Mouse (Mus musculus): Measurements from ENCODE around the gene Gm38394. TPM values are rescaled to one million over a fixed set of nuclear protein-coding genes. Genes with fewer than 3 reads are reported as not detected.

Gm38394 gene
- polyA plus RNA-seq, 1 experiment: 5.4 TPM

GRCm38 (mm10) chr1:133641163-133641562 lies 20.0 kb downstream of the Gm38394 start:
- no peak overlapping the region for H3K4me3 ChIP-seq (ENCODE audit: insufficient read depth, low read depth, low read length)
- H3K4me1 ChIP-seq (ENCODE audit: control insufficient read depth, insufficient read depth, insufficient read length, low read length): no peaks in the 10 kb centered on the region
- no peak overlapping the region for H3K27ac ChIP-seq (replicated peaks; ENCODE audit: low read depth, low read length)

- H3K27ac ChIP-seq (replicated peaks; ENCODE audit: low read depth, low read length): no peak overlapping the region
Observed at GRCm38 (mm10) chr1:133638517-133638916, 22.6 kb downstream of the Gm38394 start.

GRCm38 (mm10) chr1:133632168-133632567 lies 28.9 kb downstream of the Gm38394 start:
- Histone ChIP-seq H3K4me1 (ENCODE audit: control insufficient read depth, insufficient read depth, insufficient read length, low read length) (no peaks in the 10 kb centered on the region), H3K27ac (replicated peaks; ENCODE audit: low read depth, low read length) (no peak overlapping the region), H3K4me3 (ENCODE audit: insufficient read depth, low read depth, low read length) (no peak overlapping the region)

More at GRCm38 (mm10) chr1:133638517-133638916, 22.6 kb downstream of the Gm38394 start:
- H3K4me3 ChIP-seq (ENCODE audit: insufficient read depth, low read depth, low read length): no peak overlapping the region
- no peaks in the 10 kb centered on the region for H3K4me1 ChIP-seq (ENCODE audit: control insufficient read depth, insufficient read depth, insufficient read length, low read length)

- no peaks in the 10 kb centered on the region for H3K4me1 ChIP-seq (ENCODE audit: control insufficient read depth, insufficient read depth, insufficient read length, low read length)
- no peak overlapping the region for H3K27ac ChIP-seq (replicated peaks; ENCODE audit: low read depth, low read length)
- H3K4me3 ChIP-seq (ENCODE audit: insufficient read depth, low read depth, low read length): no peak overlapping the region
Observed at GRCm38 (mm10) chr1:133625052-133625451, 36.1 kb downstream of the Gm38394 start.

GRCm38 (mm10) chr1:133618311-133618710 lies 42.8 kb downstream of the Gm38394 start:
- no peak overlapping the region for H3K27ac ChIP-seq (replicated peaks; ENCODE audit: low read depth, low read length)
- H3K4me3 ChIP-seq (ENCODE audit: insufficient read depth, low read depth, low read length): no peak overlapping the region
- no peaks in the 10 kb centered on the region for H3K4me1 ChIP-seq (ENCODE audit: control insufficient read depth, insufficient read depth, insufficient read length, low read length)

- H3K27ac ChIP-seq (replicated peaks; ENCODE audit: low read depth, low read length): no peak overlapping the region
- H3K4me3 ChIP-seq (ENCODE audit: insufficient read depth, low read depth, low read length): no peak overlapping the region
- H3K4me1 ChIP-seq (ENCODE audit: control insufficient read depth, insufficient read depth, insufficient read length, low read length): no peaks in the 10 kb centered on the region
Observed at GRCm38 (mm10) chr1:133617908-133618307, 43.2 kb downstream of the Gm38394 start.

- Histone ChIP-seq H3K4me3 (ENCODE audit: insufficient read depth, low read depth, low read length) (no peak overlapping the region), H3K27ac (replicated peaks; ENCODE audit: low read depth, low read length) (no peak overlapping the region), H3K4me1 (ENCODE audit: control insufficient read depth, insufficient read depth, insufficient read length, low read length) (no peaks in the 10 kb centered on the region)
Observed at GRCm38 (mm10) chr1:133613817-133614216, 47.3 kb downstream of the Gm38394 start.

GRCm38 (mm10) chr1:133611436-133611835 lies 49.7 kb downstream of the Gm38394 start:
- H3K4me1 ChIP-seq (ENCODE audit: control insufficient read depth, insufficient read depth, insufficient read length, low read length): no peaks in the 10 kb centered on the region
- H3K27ac ChIP-seq (replicated peaks; ENCODE audit: low read depth, low read length): no peak overlapping the region
- H3K4me3 ChIP-seq (ENCODE audit: insufficient read depth, low read depth, low read length): no peak overlapping the region

- H3K4me3 ChIP-seq (ENCODE audit: insufficient read depth, low read depth, low read length): no peak overlapping the region
- no peak overlapping the region for H3K27ac ChIP-seq (replicated peaks; ENCODE audit: low read depth, low read length)
- H3K4me1 ChIP-seq (ENCODE audit: control insufficient read depth, insufficient read depth, insufficient read length, low read length): no peaks in the 10 kb centered on the region
Observed at GRCm38 (mm10) chr1:133610601-133611000, 50.5 kb downstream of the Gm38394 start.

GRCm38 (mm10) chr1:133609771-133610502 lies 51.2 kb downstream of the Gm38394 start, which contains the start of gene Snrpe:
Gene Snrpe, minus strand, starts transcription at chr1:133610291.
- peak within 1 kb of the TSS; percentile 99 for H3K4me3 ChIP-seq (ENCODE audit: insufficient read depth, low read depth, low read length)
- no peaks in the 10 kb centered on the region for H3K4me1 ChIP-seq (ENCODE audit: control insufficient read depth, insufficient read depth, insufficient read length, low read length)
- H3K27ac ChIP-seq (replicated peaks; ENCODE audit: low read depth, low read length): peak within 1 kb of the TSS; percentile 96

GRCm38 (mm10) chr1:133603174-133603573 lies 57.9 kb downstream of the Gm38394 start:
- no peak overlapping the region for H3K27ac ChIP-seq (replicated peaks; ENCODE audit: low read depth, low read length)
- no peaks in the 10 kb centered on the region for H3K4me1 ChIP-seq (ENCODE audit: control insufficient read depth, insufficient read depth, insufficient read length, low read length)
- no peak overlapping the region for H3K4me3 ChIP-seq (ENCODE audit: insufficient read depth, low read depth, low read length)

GRCm38 (mm10) chr1:133596298-133597007 lies 64.7 kb downstream of the Gm38394 start:
- no peak overlapping the region for H3K27ac ChIP-seq (replicated peaks; ENCODE audit: low read depth, low read length)
- H3K4me1 ChIP-seq (ENCODE audit: control insufficient read depth, insufficient read depth, insufficient read length, low read length): no peaks in the 10 kb centered on the region
- no peak overlapping the region for H3K4me3 ChIP-seq (ENCODE audit: insufficient read depth, low read depth, low read length)

GRCm38 (mm10) chr1:133585995-133586537 lies 75.1 kb downstream of the Gm38394 start:
- Histone ChIP-seq H3K4me3 (ENCODE audit: insufficient read depth, low read depth, low read length) (no peak overlapping the region), H3K4me1 (ENCODE audit: control insufficient read depth, insufficient read depth, insufficient read length, low read length) (no peaks in the 10 kb centered on the region), H3K27ac (replicated peaks; ENCODE audit: low read depth, low read length) (no peak overlapping the region)

- H3K4me3 ChIP-seq (ENCODE audit: insufficient read depth, low read depth, low read length): no peak overlapping the region
- no peak overlapping the region for H3K27ac ChIP-seq (replicated peaks; ENCODE audit: low read depth, low read length)
- no peaks in the 10 kb centered on the region for H3K4me1 ChIP-seq (ENCODE audit: control insufficient read depth, insufficient read depth, insufficient read length, low read length)
Observed at GRCm38 (mm10) chr1:133571293-133571692, 89.8 kb downstream of the Gm38394 start.
